Mouse (Mus musculus) frontal cortex, postnatal 25 days (tissue): ENCODE results near the gene Ltbp1.

Source experiments
- DNase-seq, 2 experiments: peaks; one replicate each; pipeline ENCODE4 v3.0.0; 2022; ENCODE audit warnings: low spot score in 2 of 2

Ltbp1 gene

GRCm38 (mm10) chr17:75353323-75353722, 348.0 kb downstream of the Ltbp1 start:
- DNase-seq = no peak

DNA sequence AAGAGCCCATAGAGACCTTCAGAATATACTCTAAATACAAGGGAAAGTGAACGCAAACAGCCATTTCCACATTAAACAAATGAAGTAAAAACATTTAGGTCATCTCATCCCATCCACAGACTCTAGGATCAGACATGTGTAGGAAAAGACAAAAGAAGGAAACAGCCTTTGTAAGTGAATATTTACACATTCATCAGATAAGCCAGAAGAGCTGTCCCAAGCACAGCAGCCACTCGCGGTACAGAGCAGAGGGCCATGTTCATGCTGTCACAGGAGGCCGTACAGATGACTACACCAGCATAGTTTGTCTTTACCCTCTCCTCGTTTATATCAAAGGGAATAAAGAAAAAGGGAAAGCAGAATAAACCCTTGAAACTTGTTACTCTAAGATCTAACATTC, 350.1 kb downstream of the Ltbp1 start:
- DNase-seq = no peak

GRCm38 (mm10) chr17:75360111-75360510, 354.7 kb downstream of the Ltbp1 start:
- no peak for DNase-seq

GRCm38 (mm10) chr17:75366332-75366731, 361.0 kb downstream of the Ltbp1 start:
- DNase-seq = no peak

DNA sequence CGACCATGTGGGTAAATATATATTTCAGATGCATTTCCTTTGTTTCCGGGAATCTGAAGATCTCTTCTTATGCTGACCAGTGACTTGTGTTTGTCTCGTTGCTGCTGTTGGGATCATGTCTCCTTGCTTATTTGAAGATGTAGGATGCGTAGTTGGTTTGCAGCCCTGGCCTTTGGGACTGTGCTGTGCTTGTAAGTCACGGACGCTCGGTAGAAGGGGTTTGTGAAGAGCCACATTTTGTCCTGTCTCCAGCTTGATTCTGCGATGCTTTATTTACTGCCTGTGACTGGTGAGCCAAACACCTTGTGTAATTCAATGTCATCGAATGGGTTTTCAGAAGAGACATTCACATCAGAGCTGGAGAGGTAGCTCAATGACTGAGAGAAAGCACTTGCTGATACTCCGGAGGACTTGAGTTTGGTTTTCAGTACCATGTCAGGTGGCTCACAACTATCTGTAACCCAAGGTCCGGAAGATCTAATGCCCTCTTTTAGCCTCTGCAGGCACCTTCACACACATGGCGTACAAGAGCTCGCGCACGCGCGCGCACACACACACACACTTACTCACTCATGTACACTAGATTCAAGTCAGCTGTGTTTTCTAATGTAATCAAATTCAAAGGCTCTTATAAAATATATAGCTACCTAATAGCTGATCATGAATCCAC, 362.3 kb downstream of the Ltbp1 start:
- no peak for DNase-seq

DNA sequence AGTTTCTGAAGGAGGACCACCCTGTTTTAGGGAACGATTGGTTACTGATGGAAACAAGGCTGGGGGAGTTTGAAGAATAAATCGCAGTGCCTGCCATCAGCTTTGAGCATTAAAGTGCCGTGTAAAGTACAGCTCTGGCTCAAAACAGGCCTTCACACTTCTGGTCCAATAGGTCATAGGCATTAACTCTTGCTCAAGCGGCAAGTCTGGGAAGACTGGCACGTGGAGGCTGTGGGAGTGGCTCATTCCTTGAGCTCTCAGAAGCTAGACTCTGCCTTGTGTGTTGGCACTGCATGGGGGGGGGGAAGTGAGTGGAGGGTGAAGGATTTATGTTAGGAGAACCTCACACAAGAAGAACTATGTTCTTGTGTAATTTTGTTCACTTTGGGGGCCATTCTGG, 363.2 kb downstream of the Ltbp1 start:
- DNase-seq = no peak

DNA sequence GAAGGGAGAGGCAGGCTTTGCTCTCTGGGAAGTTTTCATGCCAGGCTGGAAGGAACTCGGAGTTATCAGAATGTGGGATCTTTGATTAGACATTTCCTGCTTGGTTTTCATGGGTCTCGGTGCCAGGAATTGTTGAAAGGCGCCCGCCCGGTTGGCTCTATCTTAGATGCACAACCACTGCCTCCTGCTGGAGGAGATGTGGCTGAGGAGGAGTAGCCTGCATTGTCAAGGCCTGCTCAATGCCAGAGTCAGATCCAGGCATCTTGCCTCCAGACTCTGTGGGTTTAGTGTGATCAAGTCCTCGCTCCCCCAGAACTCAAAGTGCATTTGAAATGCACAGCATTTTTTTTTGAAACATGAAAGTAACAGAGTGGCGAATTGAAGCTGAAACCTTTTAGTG, 364.0 kb downstream of the Ltbp1 start:
- DNase-seq = no peak

- DNase-seq = no peak
These were observed 364.8 kb downstream of the Ltbp1 start for GRCm38 (mm10) chr17:75370120-75370519.

DNA sequence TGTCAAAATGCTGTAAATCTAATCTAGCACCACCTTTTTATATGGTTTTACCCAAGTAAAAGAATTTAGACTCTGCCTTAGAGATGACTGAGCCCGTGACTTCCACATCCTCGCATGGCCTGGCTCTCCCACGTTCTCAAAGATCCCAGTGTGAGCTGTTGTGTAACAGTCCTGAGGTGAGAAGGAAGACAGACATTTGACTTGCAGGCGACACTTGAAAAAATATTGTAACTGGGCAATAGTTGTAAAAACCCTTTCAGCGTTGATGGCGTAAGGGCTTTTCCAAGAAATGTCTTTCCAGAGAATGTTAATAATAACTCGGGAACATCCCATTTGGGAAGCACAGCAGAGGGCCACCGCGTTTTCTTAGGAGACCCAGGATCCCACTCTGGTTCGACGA, 366.3 kb downstream of the Ltbp1 start:
- DNase-seq = no peak

- peak; percentile 28 to 33 for DNase-seq
These were observed 367.0 kb downstream of the Ltbp1 start for GRCm38 (mm10) chr17:75372371-75372770.

GRCm38 (mm10) chr17:75374287-75375024, 369.1 kb downstream of the Ltbp1 start:
- DNase-seq = no peak

- no peak for DNase-seq
These were observed 373.0 kb downstream of the Ltbp1 start for GRCm38 (mm10) chr17:75378256-75378871.

GRCm38 (mm10) chr17:75380167-75380566, 374.8 kb downstream of the Ltbp1 start:
- no peak for DNase-seq

DNA sequence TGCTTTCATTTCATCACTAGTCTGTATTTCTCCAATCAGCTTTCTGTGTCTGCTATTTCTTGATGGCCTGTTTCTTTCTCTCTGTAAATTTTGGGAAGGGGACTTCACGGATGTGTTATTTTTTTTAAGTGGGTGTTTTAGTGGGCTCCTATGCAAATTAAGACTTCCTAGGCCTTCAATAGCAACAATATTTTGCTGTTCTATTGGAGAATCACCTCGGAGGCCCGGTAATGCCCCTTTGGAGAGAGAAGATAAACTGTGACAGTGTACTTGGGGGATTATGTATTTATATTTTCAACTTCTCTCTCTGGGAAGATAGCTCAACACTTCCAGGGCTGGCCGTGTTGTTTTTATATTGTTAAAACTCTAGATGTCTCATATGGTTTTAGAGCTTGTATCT, 383.0 kb downstream of the Ltbp1 start:
- no peak for DNase-seq

DNA sequence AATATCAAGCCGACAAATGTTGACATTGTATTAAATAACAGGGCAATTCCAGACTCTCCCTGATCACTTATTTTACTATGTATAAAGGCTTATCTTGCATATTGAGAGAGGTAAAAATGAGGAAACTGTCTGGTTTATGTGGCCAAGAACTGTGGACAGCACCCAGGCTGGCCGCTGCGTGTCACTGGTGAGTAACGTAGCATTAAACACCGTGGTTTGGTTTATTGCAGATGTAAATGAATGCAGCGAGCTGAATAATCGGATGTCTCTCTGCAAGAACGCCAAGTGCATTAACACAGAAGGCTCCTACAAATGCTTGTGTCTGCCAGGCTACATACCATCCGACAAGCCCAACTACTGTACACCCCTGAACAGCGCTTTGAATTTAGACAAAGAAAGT, 384.8 kb downstream of the Ltbp1 start:
- DNase-seq = no peak

DNA sequence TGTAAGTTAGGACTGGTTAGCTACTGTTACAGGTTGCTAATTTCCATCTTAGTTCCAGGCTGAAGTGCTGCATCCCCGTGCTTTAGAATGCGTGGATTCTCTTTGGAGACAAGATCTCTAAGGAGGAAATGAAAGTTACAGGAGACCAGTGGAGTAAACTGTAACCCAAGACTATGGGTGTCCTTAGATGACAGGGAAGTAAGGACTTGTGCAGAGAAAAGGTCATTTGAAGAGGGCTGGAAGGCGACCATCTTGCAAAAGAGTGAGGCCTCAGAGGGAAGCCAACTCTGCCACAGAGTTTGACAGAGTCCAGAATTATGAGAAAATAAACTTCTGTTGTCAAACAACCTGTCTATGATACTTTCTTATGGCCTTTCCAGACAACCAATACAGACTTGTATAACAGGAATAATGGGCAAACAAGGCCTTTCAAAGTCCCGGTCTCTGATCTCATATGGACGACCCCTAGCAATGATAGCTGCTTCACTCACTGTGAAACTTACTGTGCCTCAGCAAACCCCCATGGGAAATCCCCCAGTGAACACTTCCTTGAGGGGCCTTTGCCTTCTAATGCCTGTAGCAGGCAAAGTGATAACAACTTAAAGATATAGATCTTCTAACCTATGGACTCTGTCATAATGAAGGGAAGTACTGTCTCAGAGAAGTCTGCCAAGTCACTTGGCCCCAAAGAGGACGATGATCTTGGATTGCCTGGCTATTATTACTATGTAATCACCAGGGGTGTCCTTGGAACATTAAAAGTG, 386.2 kb downstream of the Ltbp1 start:
- no peak for DNase-seq

GRCm38 (mm10) chr17:75406405-75406804, 401.0 kb downstream of the Ltbp1 start:
- no peak for DNase-seq

DNA sequence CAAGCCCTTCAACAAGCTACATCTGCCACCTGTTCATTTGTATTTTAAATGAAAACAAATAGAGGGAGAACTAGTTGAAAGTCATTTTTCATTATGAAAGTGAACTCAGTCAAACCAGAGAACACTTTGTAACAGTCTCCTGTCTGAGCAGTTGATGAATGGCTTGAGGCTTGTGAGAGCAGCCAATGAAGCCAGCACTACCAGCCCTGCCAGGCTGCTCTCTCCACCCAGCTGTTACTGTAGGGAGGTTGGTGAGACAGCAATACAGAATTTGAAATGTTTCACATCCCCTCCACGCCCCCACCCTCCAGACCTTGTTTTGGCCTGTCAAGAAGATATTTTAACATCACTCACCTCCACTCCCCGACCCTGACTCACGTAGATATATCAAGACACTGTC, 411.5 kb downstream of the Ltbp1 start:
- no peak for DNase-seq

DNA sequence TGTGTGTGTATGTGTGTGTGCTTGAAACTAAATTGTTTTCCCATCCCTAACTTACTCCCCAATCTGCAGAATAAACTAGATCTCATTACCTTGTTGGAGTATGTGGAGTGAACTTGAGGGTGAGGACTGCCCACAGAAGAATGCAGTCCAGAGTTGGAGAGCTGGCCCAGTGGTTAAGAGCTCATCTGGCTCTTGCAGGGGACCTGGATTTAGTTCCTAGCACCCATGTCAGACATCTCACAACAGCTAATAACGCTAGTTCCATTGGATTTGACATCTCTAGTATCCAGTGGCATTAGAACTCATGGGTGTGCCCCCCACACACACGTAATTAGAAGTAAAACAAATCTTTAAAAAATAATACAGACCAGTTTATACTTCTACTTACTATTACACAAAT, 428.8 kb downstream of the Ltbp1 start:
- DNase-seq = no peak

DNA sequence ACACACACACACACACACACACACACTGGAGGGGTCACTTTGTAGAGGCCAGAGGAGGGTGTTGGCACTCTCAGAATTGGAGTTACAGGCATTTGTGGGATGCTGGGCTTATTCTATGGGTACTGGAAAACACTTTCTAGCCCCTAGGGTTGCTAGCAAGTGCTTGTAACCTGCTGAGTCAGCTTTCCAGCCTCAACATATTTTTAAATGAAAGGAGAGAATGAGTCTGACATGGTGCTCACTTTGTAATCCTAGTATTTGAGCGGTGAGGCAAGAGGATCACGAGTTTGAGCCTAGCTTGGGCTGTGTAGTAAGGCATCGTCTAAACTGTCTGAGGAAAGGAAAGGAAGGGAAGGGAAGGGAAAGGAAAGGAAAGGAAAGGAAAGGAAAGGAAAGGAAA, 429.5 kb downstream of the Ltbp1 start:
- DNase-seq = no peak

- no peak for DNase-seq
These were observed 430.2 kb downstream of the Ltbp1 start, which contains the start of gene Rasgrp3 for GRCm38 (mm10) chr17:75435599-75435998. Gene Rasgrp3, plus strand, starts transcription at chr17:75435896.

DNA sequence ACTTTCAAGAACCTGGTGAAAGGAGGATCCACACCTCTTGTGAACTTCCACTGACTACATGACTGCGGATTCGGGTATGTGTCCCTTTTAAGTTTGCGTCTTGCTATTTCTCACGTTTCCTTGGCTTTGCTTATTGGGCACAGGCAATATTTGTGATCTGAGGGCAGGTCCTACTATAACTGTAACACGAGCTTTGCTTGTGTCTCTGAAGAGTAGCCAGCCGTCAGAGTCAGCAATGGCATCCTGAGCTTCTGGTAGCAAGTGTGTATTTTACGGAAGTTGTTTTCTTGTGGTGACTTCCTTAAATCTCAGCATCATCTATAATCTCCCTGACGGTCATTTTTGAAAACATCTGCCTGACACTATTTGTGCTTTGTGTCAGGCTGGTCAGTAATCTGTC, 430.7 kb downstream of the Ltbp1 start:
- DNase-seq = no peak
